ENCODE assay signal across 13 mouse cellular contexts in genomic region chr4:116243377-116243776, GRCm38 (mm10).
A peak's percentile ranks its signal among the peaks of the same experiment; 100 is the strongest.
DNase-seq lines count a peak whose midpoint lies in the region.
"Had no signal": no experiment of that assay in that cellular context is flagged by ENCODE, and none has a peak within 500 bp of the region (broad histone marks: within the 10 kb centered on the region; RNA-seq: fewer than 3 reads in every experiment).

No protein-coding gene starts in this region.

- DNase-seq in frontal cortex, postnatal 36 days (ENCODE audit: low spot score in 2 of 2), result peak; percentile 19 to 31
- DNase-seq in frontal cortex, postnatal 25 days (ENCODE audit: low spot score in 2 of 2), result no peak
- DNase-seq in right cerebral cortex, adult 18-20 months, result peak; percentile 50
- DNase-seq in right cerebral cortex, postnatal 25 days, result no peak
- DNase-seq in brain, adult 2 months (ENCODE audit: low read depth, low spot score), result peak; percentile 62
- DNase-seq in telencephalon, adult 2 months (ENCODE audit: low read depth, low spot score), result peak; percentile 49
- DNase-seq: adrenal gland, adult 2 months; adrenal gland, postnatal 25 days; cerebellum, adult 18-20 months; cerebellum, adult 9-10 months; cerebellum, postnatal 14 days; gastrocnemius, postnatal 10 days; gastrocnemius, postnatal 36 days had no signal

Comparison
In these comparisons a context has a peak if more than half of its experiments do, and no peak if none do; other contexts are left out.
1. DNase-seq: peak in frontal cortex, postnatal 36 days (2 of 2), right cerebral cortex, adult 18-20 months (single experiment), brain, adult 2 months (single experiment) and telencephalon, adult 2 months (single experiment); none in frontal cortex, postnatal 25 days (0 of 2) and right cerebral cortex, postnatal 25 days (single experiment).